Mouse (Mus musculus) hindbrain, embryonic 13.5 days (tissue): ENCODE measurements around the gene Abcc4. TPM values are rescaled to one million over a fixed set of nuclear protein-coding genes. Genes with fewer than 3 reads are reported as not detected.

Source experiments
- ATAC-seq: fragments of 200-750 bp; cut with Nextera tagmentation; 2 replicates; pipeline ENCODE4 v1.8.0; 2017; ENCODE audit warnings: moderate TSS enrichment; ENCODE audit not compliant: low FRiP score
- H3K27ac ChIP-seq: fragments of 300-500 bp; sonication (generic); 2 replicates; pipeline ENCODE4 v1.5.1; 2015; ENCODE audit warnings: inconsistent platforms, mild to moderate bottlenecking, moderate library complexity
- H3K27me3 ChIP-seq: fragments of 300-500 bp; sonication (generic); 2 replicates; pipeline ENCODE4 v1.6.1; 2015; ENCODE audit warnings: mild to moderate bottlenecking, inconsistent platforms
- H3K36me3 ChIP-seq: fragments of 300-500 bp; sonication (generic); 2 replicates; pipeline ENCODE4 v1.6.1; 2015; ENCODE audit warnings: mild to moderate bottlenecking, inconsistent platforms
- H3K4me1 ChIP-seq: fragments of 300-500 bp; sonication (generic); replicated peaks from 2 replicates; pipeline ENCODE4 v1.6.1; 2015; ENCODE audit warnings: inconsistent platforms
- H3K4me2 ChIP-seq: fragments of 300-500 bp; sonication (generic); 2 replicates; pipeline ENCODE4 v1.6.1; 2015; ENCODE audit warnings: inconsistent platforms, mild to moderate bottlenecking, moderate library complexity
- H3K4me3 ChIP-seq: fragments of 300-500 bp; sonication (generic); 2 replicates; pipeline ENCODE4 v1.5.1; 2015; ENCODE audit warnings: mild to moderate bottlenecking, inconsistent platforms
- H3K9ac ChIP-seq: fragments of 300-500 bp; sonication (generic); 2 replicates; pipeline ENCODE4 v1.6.1; 2015; ENCODE audit warnings: mild to moderate bottlenecking, inconsistent platforms
- H3K9me3 ChIP-seq: fragments of 300-500 bp; sonication (generic); 2 replicates; pipeline ENCODE4 v1.6.1; 2016; ENCODE audit warnings: inconsistent platforms
- WGBS: fragments of 180-500 bp; shearing (Covaris S2); methylation state at CpG from one replicate; pipeline ENCODE4 v1.1.7; 2015; 5-methylcytosine and 5-hydroxymethylcytosine counted together
- polyA plus RNA-seq: library from polyadenylated mRNA; unstranded; fragments of >200 nt; fragmentation: Nextera tagmentation; extraction: Ambion mirVana; gene quantifications from 2 replicates; pipeline ENCODE4 v1.2.1, GENCODE M21; 2015

The Abcc4 gene
- polyA plus RNA-seq, 1 experiment from 2014 or later, result 2.0 TPM

DNA sequence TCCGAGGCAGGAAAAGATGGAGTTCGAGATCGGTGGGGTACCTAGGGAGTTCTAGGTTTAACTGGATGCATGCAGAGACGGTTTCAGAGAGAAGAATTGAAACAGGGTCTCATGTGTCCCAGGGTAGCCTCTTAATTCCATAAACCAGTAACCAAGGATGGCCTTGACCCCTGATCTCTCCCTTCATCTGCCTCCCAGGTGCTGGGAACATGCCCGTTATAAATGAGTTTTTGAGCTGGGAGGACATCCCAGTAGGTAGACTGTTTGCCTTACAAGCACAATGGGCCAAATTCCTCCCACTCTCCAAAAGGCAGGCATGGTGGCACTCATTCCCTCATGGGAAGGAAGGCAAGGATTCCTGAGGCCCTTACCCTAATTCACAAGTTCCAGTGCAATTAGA lies 2.1 kb upstream of the Abcc4 start:
- Histone ChIP-seq H3K9ac (no peak overlapping the region), H3K4me2 (no peak overlapping the region), H3K27ac (no peak overlapping the region), H3K36me3 (no peaks in the 10 kb centered on the region), H3K4me3 (no peak overlapping the region), H3K9me3 (no peaks in the 10 kb centered on the region), H3K27me3 (peaks cover 47% of the 10 kb centered on the region), H3K4me1 (peaks cover 21% of the 10 kb centered on the region)
- 69% methylated on average over 5 of the region's 5 CpGs for WGBS
- ATAC-seq, result no peak

- Histone ChIP-seq H3K9me3 (no peaks in the 10 kb centered on the region), H3K4me1 (peaks cover 20% of the 10 kb centered on the region), H3K27me3 (peaks cover 45% of the 10 kb centered on the region), H3K4me2 (peak overlapping the region; percentile 93), H3K27ac (no peak overlapping the region), H3K9ac (no peak overlapping the region), H3K36me3 (no peaks in the 10 kb centered on the region), H3K4me3 (peak overlapping the region; percentile 69)
- ATAC-seq, result no peak
- WGBS, result 87% methylated on average over 11 of the region's 11 CpGs
Observed at GRCm38 (mm10) chr14:118706962-118707361, 943 bp upstream of the Abcc4 start.

GRCm38 (mm10) chr14:118705465-118705807 lies 583 bp downstream of the Abcc4 start:
- Histone ChIP-seq H3K27ac (0 out of 2 replicates have a peak overlapping the region, but pooled peaks have one; percentile 2), H3K9ac (peak overlapping the region; percentile 78), H3K27me3 (peaks cover 44% of the 10 kb centered on the region), H3K4me2 (peak overlapping the region; percentile 93), H3K36me3 (no peaks in the 10 kb centered on the region), H3K4me1 (peaks cover 20% of the 10 kb centered on the region), H3K4me3 (peak overlapping the region; percentile 69), H3K9me3 (no peaks in the 10 kb centered on the region)
- no peak for ATAC-seq
- WGBS, result 2% methylated on average over 10 of the region's 10 CpGs

DNA sequence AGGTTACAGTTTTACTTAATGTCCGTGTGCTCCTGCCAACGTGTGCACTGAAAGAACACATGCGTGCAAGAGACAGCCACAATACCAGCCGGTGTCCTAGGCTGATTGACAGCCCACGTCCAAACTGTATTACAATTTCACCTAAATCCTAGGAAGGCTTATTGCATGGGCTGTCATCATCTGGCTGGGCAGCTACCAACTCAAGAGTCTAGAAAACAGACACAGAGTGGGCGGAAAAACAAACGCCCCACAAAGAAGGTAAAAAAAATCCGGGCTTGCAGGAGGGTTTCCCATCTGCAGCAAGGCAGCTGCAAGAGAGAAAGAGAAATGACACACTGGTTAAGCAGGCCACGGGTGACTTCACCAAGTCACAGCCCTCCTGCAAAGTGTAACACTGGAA lies 2.7 kb downstream of the Abcc4 start:
- 71% methylated on average over 9 of the region's 9 CpGs for WGBS

GRCm38 (mm10) chr14:118701991-118702608 lies 3.9 kb downstream of the Abcc4 start:
- peaks cover 33% of the 10 kb centered on the region for H3K27me3 ChIP-seq
- H3K4me2 ChIP-seq, result no peak overlapping the region
- no peaks in the 10 kb centered on the region for H3K36me3 ChIP-seq
- no peaks in the 10 kb centered on the region for H3K9me3 ChIP-seq
- ATAC-seq, result no peak
- no peak overlapping the region for H3K9ac ChIP-seq
- peaks cover 17% of the 10 kb centered on the region for H3K4me1 ChIP-seq
- no peak overlapping the region for H3K4me3 ChIP-seq
- no peak overlapping the region for H3K27ac ChIP-seq
- 50% methylated on average over 7 of the region's 7 CpGs for WGBS

More for the DNA sequence above, 2.7 kb downstream of the Abcc4 start:
- Histone ChIP-seq H3K27ac (no peak overlapping the region), H3K36me3 (no peaks in the 10 kb centered on the region), H3K4me2 (no peak overlapping the region), H3K9me3 (no peaks in the 10 kb centered on the region), H3K4me3 (no peak overlapping the region), H3K9ac (no peak overlapping the region), H3K27me3 (peaks cover 39% of the 10 kb centered on the region), H3K4me1 (peaks cover 17% of the 10 kb centered on the region)
- no peak for ATAC-seq

GRCm38 (mm10) chr14:118700576-118700975 lies 5.4 kb downstream of the Abcc4 start:
- Histone ChIP-seq H3K9ac (no peak overlapping the region), H3K36me3 (no peaks in the 10 kb centered on the region), H3K4me1 (peaks cover 7% of the 10 kb centered on the region; the same call in 1 of the 2 replicates), H3K4me3 (no peak overlapping the region), H3K27ac (no peak overlapping the region), H3K4me2 (no peak overlapping the region), H3K9me3 (no peaks in the 10 kb centered on the region), H3K27me3 (peaks cover 24% of the 10 kb centered on the region)
- 76% methylated on average over 7 of the region's 7 CpGs for WGBS
- no peak for ATAC-seq

- Histone ChIP-seq H3K4me1 (peaks cover under 1% of the 10 kb centered on the region; the same call in 1 of the 2 replicates), H3K9me3 (no peaks in the 10 kb centered on the region), H3K9ac (no peak overlapping the region), H3K36me3 (no peaks in the 10 kb centered on the region), H3K4me2 (no peak overlapping the region), H3K4me3 (no peak overlapping the region), H3K27ac (no peak overlapping the region), H3K27me3 (peaks cover 19% of the 10 kb centered on the region)
- no peak for ATAC-seq
- WGBS, result 71% methylated on average over 5 of the region's 5 CpGs
Observed at GRCm38 (mm10) chr14:118699963-118700362, 6.1 kb downstream of the Abcc4 start.

GRCm38 (mm10) chr14:118699508-118699907 lies 6.5 kb downstream of the Abcc4 start:
- Histone ChIP-seq H3K9ac (no peak overlapping the region), H3K4me2 (no peak overlapping the region), H3K27me3 (peaks cover 15% of the 10 kb centered on the region), H3K4me1 (no peaks in the 10 kb centered on the region), H3K9me3 (no peaks in the 10 kb centered on the region), H3K36me3 (no peaks in the 10 kb centered on the region), H3K4me3 (no peak overlapping the region), H3K27ac (no peak overlapping the region)
- WGBS, result 74% methylated on average over 10 of the region's 10 CpGs
- ATAC-seq, result no peak

- ATAC-seq, result no peak
- Histone ChIP-seq H3K4me2 (no peak overlapping the region), H3K36me3 (no peaks in the 10 kb centered on the region), H3K27me3 (no peaks in the 10 kb centered on the region), H3K4me1 (no peaks in the 10 kb centered on the region), H3K9ac (no peak overlapping the region), H3K4me3 (no peak overlapping the region), H3K27ac (no peak overlapping the region), H3K9me3 (no peaks in the 10 kb centered on the region)
- WGBS, result 96% methylated on average over 16 of the region's 16 CpGs
Observed at GRCm38 (mm10) chr14:118696556-118697289, 9.3 kb downstream of the Abcc4 start.

DNA sequence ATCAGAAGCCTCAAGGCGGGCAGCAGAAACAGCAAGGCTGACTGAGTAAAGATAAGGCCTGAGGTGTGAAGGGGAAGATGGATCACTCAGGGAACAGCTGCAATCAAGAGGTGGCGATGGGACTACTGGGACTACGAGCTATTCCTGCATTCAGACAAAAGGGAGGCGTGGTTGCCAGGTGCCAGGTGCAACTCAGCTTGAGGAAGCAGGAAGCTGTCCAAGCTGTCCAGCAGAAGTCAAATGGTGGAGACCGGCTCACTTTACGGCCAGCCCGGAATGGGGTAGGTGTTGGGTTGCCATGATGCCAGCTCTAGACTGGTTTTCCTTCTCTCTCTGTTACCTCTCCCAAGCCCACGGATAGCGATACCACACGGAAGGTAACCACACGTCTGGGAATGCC lies 10.2 kb downstream of the Abcc4 start:
- Histone ChIP-seq H3K27me3 (no peaks in the 10 kb centered on the region), H3K4me2 (no peak overlapping the region), H3K4me1 (no peaks in the 10 kb centered on the region), H3K9me3 (no peaks in the 10 kb centered on the region), H3K36me3 (no peaks in the 10 kb centered on the region), H3K4me3 (no peak overlapping the region), H3K9ac (no peak overlapping the region), H3K27ac (no peak overlapping the region)
- WGBS, result 96% methylated on average over 11 of the region's 11 CpGs
- no peak for ATAC-seq

DNA sequence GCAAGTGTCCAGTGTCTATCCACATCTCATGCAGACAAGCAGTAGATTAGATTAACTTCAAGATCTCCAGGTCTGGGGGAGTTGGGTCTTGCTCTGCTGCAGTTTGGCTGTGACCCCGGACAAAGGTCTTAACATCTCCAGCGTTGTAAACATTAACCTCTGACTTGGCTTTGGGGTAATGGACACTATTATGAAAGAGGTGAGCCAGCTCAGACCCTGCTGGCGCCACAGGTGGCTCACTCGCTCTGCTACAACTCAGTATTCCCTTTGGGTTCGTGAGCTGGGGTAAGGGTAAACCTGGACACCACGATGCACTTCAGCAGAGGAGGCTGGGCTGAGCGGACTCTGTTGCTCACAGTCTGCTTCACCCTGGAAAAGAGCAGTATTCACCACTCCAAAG lies 11.7 kb downstream of the Abcc4 start:
- H3K4me2 ChIP-seq, result no peak overlapping the region
- no peak overlapping the region for H3K4me3 ChIP-seq
- ATAC-seq, result no peak
- 89% methylated on average over 7 of the region's 7 CpGs for WGBS
- no peak overlapping the region for H3K9ac ChIP-seq
- H3K36me3 ChIP-seq, result no peaks in the 10 kb centered on the region
- no peaks in the 10 kb centered on the region for H3K27me3 ChIP-seq
- H3K27ac ChIP-seq, result no peak overlapping the region
- H3K9me3 ChIP-seq, result no peaks in the 10 kb centered on the region
- peaks cover 7% of the 10 kb centered on the region for H3K4me1 ChIP-seq

GRCm38 (mm10) chr14:118691910-118692309 lies 14.1 kb downstream of the Abcc4 start:
- Histone ChIP-seq H3K36me3 (no peaks in the 10 kb centered on the region), H3K9ac (no peak overlapping the region), H3K27me3 (no peaks in the 10 kb centered on the region), H3K4me2 (no peak overlapping the region), H3K9me3 (no peaks in the 10 kb centered on the region), H3K4me1 (peaks cover 14% of the 10 kb centered on the region), H3K27ac (no peak overlapping the region), H3K4me3 (no peak overlapping the region)
- WGBS, result 73% methylated on average over 6 of the region's 6 CpGs
- no peak for ATAC-seq

GRCm38 (mm10) chr14:118691404-118691803 lies 14.6 kb downstream of the Abcc4 start:
- Histone ChIP-seq H3K36me3 (no peaks in the 10 kb centered on the region), H3K27ac (no peak overlapping the region), H3K4me2 (no peak overlapping the region), H3K27me3 (no peaks in the 10 kb centered on the region), H3K4me3 (no peak overlapping the region), H3K9ac (no peak overlapping the region), H3K9me3 (no peaks in the 10 kb centered on the region), H3K4me1 (peaks cover 14% of the 10 kb centered on the region)
- no peak for ATAC-seq
- 86% methylated on average over 5 of the region's 5 CpGs for WGBS
